Mouse (Mus musculus): ENCODE measurements around the gene Zfp52. TPM values are rescaled to one million over a fixed set of nuclear protein-coding genes. Genes with fewer than 3 reads are reported as not detected.

The Zfp52 gene
- polyA plus RNA-seq, 1 experiment from 2014 or later = 5.6 TPM

- no peak overlapping the region for H3K27ac ChIP-seq
- DNase-seq (ENCODE audit: low spot score) (no peak), ATAC-seq (replicated peaks; ENCODE audit: low FRiP score, low read depth) (no peak)
- H3K9ac ChIP-seq (ENCODE audit: low read depth, low read length) = no peak overlapping the region
- H3K36me3 ChIP-seq (ENCODE audit: insufficient read depth, low read length) = peaks cover 15% of the 10 kb centered on the region
- no peaks in the 10 kb centered on the region for H3K4me1 ChIP-seq (replicated peaks; ENCODE audit: insufficient read depth, low read length)
- H3K4me2 ChIP-seq (ENCODE audit: low read length) = no peak overlapping the region
- no peaks in the 10 kb centered on the region for H3K27me3 ChIP-seq (ENCODE audit: insufficient read depth, low read length)
- H3K4me3 ChIP-seq (replicated peaks; ENCODE audit: low read depth, low read length) = no peak overlapping the region
- H3K9me3 ChIP-seq (replicated peaks; ENCODE audit: low read length) = no peaks in the 10 kb centered on the region
- no peak for TF ChIP-seq CTCF (IDR thresholded peaks at IDR 0.05; ENCODE audit: low read depth)
These were observed 25.6 kb upstream of the Zfp52 start for GRCm38 (mm10) chr17:21509756-21510155.

GRCm38 (mm10) chr17:21515403-21516105, 19.8 kb upstream of the Zfp52 start:
- Histone ChIP-seq H3K4me3 (replicated peaks; ENCODE audit: low read depth, low read length) (no peak overlapping the region), H3K36me3 (ENCODE audit: insufficient read depth, low read length) (no peaks in the 10 kb centered on the region), H3K4me2 (ENCODE audit: low read length) (peak overlapping the region; percentile 87), H3K9ac (ENCODE audit: low read depth, low read length) (peak overlapping the region; percentile 18; the same call in 1 of the 2 replicates), H3K4me1 (replicated peaks; ENCODE audit: insufficient read depth, low read length) (peaks cover 3% of the 10 kb centered on the region; the same call in 1 of the 2 replicates), H3K27ac (peak overlapping the region; percentile 95), H3K9me3 (replicated peaks; ENCODE audit: low read length) (no peaks in the 10 kb centered on the region), H3K27me3 (ENCODE audit: insufficient read depth, low read length) (no peaks in the 10 kb centered on the region)
- peak; percentile 86 for TF ChIP-seq CTCF (IDR thresholded peaks at IDR 0.05; ENCODE audit: low read depth)
- WGBS = under 1% methylated on average over 8 of the region's 8 CpGs
- ATAC-seq (replicated peaks; ENCODE audit: low FRiP score, low read depth) (peak; percentile 60), DNase-seq (ENCODE audit: low spot score) (peak; percentile 96)

DNA sequence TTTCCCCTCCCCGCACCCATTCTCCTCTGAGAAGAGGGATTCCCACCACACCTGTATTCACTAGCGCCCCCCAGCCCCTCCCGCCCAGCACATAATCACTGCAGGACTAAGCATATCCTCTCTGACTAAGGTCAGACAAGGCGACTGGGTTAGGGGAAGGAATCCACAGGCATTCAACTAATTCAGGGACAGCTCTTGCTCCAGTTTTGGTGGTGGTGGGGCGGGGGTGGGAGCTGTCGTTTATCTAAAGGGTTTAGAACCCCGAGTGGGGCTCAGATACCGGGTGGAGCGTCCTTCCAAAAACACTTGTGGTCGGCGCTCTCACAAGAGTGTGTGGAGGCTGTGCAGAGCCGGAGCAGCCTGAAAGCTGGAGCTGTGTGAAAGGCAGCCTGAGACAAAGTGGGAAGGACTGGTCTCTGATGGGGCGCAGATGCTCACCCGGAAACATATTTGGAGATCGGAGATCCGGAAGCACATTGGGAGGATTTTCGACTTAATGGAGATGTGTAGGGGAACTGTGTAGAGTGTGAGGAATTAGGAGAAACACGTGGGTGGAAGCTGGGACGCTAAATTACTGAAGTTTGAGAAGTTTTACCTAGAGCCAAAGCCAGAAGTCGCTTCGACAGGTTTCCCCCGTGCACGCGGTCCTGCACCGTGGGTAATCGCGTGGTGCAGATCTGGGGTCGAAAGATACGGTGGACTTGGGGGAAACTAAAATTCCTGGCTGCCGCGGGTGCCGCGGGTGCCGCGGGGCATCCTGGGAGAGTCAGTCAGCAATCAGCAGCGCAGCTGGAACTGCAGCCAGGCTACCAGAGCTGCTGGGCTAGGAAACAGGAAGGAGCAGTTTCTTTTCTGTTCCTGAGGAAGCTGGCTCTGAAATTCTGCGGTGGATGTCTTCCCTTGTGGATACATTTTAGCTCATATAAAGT, 18.9 kb upstream of the Zfp52 start:
- DNase-seq (ENCODE audit: low spot score) (peak; percentile 92), ATAC-seq (replicated peaks; ENCODE audit: low FRiP score, low read depth) (peak; percentile 90)
- peaks cover 3% of the 10 kb centered on the region; the same call in 1 of the 2 replicates for H3K4me1 ChIP-seq (replicated peaks; ENCODE audit: insufficient read depth, low read length)
- H3K27me3 ChIP-seq (ENCODE audit: insufficient read depth, low read length) = no peaks in the 10 kb centered on the region
- no peaks in the 10 kb centered on the region for H3K9me3 ChIP-seq (replicated peaks; ENCODE audit: low read length)
- peak; percentile 22; the same call in 1 of the 2 replicates for TF ChIP-seq CTCF (IDR thresholded peaks at IDR 0.05; ENCODE audit: low read depth)
- H3K4me3 ChIP-seq (replicated peaks; ENCODE audit: low read depth, low read length) = peak overlapping the region; percentile 50
- peak overlapping the region; percentile 87 for H3K4me2 ChIP-seq (ENCODE audit: low read length)
- H3K27ac ChIP-seq = peak overlapping the region; percentile 95
- peak overlapping the region; percentile 73 for H3K9ac ChIP-seq (ENCODE audit: low read depth, low read length)
- under 1% methylated on average over 37 of the region's 37 CpGs for WGBS
- no peaks in the 10 kb centered on the region for H3K36me3 ChIP-seq (ENCODE audit: insufficient read depth, low read length)

GRCm38 (mm10) chr17:21517130-21517671, 18.1 kb upstream of the Zfp52 start:
- H3K9ac ChIP-seq (ENCODE audit: low read depth, low read length) = peak overlapping the region; percentile 73
- peak overlapping the region; percentile 87 for H3K4me2 ChIP-seq (ENCODE audit: low read length)
- no peaks in the 10 kb centered on the region for H3K36me3 ChIP-seq (ENCODE audit: insufficient read depth, low read length)
- no peaks in the 10 kb centered on the region for H3K9me3 ChIP-seq (replicated peaks; ENCODE audit: low read length)
- 29% methylated on average over 4 of the region's 4 CpGs for WGBS
- no peaks in the 10 kb centered on the region for H3K27me3 ChIP-seq (ENCODE audit: insufficient read depth, low read length)
- TF ChIP-seq CTCF (IDR thresholded peaks at IDR 0.05; ENCODE audit: low read depth) = no peak
- H3K27ac ChIP-seq = peak overlapping the region; percentile 95
- no peak for DNase-seq (ENCODE audit: low spot score)
- ATAC-seq (replicated peaks; ENCODE audit: low FRiP score, low read depth) = no peak
- peaks cover 3% of the 10 kb centered on the region; the same call in 1 of the 2 replicates for H3K4me1 ChIP-seq (replicated peaks; ENCODE audit: insufficient read depth, low read length)
- peak overlapping the region; percentile 50 for H3K4me3 ChIP-seq (replicated peaks; ENCODE audit: low read depth, low read length)

DNA sequence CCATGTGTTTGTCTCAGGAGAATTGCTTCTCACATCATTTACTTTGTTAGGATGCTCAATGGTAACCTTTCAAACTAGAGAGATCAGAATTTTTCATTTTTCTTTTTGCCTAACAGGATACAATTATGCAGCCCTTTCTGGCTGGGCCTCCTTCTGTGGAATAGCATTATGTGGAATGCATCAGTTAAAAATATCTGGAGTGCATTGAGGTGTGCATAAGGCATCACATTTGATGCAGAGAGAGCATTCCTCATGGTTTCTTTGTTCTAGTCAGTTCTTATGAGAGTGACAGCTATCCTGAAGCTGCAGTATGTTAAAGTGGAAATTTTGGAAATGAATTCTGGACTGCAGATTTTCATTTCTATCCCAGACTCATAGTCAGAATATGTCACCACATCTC, 9.1 kb upstream of the Zfp52 start:
- ATAC-seq (replicated peaks; ENCODE audit: low FRiP score, low read depth) (no peak), DNase-seq (ENCODE audit: low spot score) (no peak)
- no peaks in the 10 kb centered on the region for H3K4me1 ChIP-seq (replicated peaks; ENCODE audit: insufficient read depth, low read length)
- H3K9ac ChIP-seq (ENCODE audit: low read depth, low read length) = no peak overlapping the region
- no peaks in the 10 kb centered on the region for H3K9me3 ChIP-seq (replicated peaks; ENCODE audit: low read length)
- H3K27me3 ChIP-seq (ENCODE audit: insufficient read depth, low read length) = no peaks in the 10 kb centered on the region
- H3K4me3 ChIP-seq (replicated peaks; ENCODE audit: low read depth, low read length) = no peak overlapping the region
- no peak overlapping the region for H3K4me2 ChIP-seq (ENCODE audit: low read length)
- H3K36me3 ChIP-seq (ENCODE audit: insufficient read depth, low read length) = no peaks in the 10 kb centered on the region
- H3K27ac ChIP-seq = no peak overlapping the region
- TF ChIP-seq CTCF (IDR thresholded peaks at IDR 0.05; ENCODE audit: low read depth) = no peak

DNA sequence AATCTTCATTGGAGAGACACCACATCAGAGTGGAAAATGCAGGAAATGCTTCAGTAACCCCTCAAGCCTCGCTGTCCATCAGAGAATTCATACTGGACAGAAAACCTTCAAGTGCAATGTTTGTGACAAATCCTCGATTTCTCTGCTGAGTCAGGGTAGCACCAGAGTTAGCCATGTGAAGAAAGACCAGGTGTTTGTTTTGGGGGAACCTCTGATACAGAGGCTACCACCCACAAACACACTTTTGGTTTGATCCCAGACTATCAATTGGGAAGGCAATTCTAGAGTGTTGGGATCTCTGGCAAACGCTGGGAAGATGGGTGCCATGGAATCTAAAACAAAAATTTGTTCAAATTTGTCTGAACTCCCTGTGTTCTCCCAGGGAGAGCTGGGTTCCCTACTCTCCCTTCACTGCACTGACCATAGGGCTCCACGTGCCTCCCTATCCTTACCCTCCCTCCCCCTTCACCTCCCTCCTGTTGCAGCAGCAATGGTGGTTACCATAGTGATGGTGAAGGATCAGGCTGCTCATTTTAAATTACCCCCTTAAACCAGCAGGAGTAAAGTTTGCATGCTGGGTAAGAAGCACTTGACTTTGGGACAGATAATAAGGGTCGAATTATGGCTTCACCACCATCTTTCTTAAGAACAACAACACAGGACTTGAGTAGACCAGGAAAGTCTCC, 4.6 kb upstream of the Zfp52 start:
- TF ChIP-seq CTCF (IDR thresholded peaks at IDR 0.05; ENCODE audit: low read depth) = no peak
- H3K9ac ChIP-seq (ENCODE audit: low read depth, low read length) = no peak overlapping the region
- no peak overlapping the region for H3K27ac ChIP-seq
- no peaks in the 10 kb centered on the region for H3K27me3 ChIP-seq (ENCODE audit: insufficient read depth, low read length)
- DNase-seq (ENCODE audit: low spot score) (no peak), ATAC-seq (replicated peaks; ENCODE audit: low FRiP score, low read depth) (no peak)
- 78% methylated on average over 5 of the region's 5 CpGs for WGBS
- no peaks in the 10 kb centered on the region for H3K36me3 ChIP-seq (ENCODE audit: insufficient read depth, low read length)
- no peak overlapping the region for H3K4me2 ChIP-seq (ENCODE audit: low read length)
- H3K9me3 ChIP-seq (replicated peaks; ENCODE audit: low read length) = no peaks in the 10 kb centered on the region
- H3K4me3 ChIP-seq (replicated peaks; ENCODE audit: low read depth, low read length) = no peak overlapping the region
- peaks cover 4% of the 10 kb centered on the region for H3K4me1 ChIP-seq (replicated peaks; ENCODE audit: insufficient read depth, low read length)
